Mouse (Mus musculus): ENCODE results near the gene Pfdn4. TPM values are rescaled to one million over a fixed set of nuclear protein-coding genes. Genes with fewer than 3 reads are reported as not detected.
A peak's percentile ranks its signal among the peaks of the same experiment; 100 is the strongest.

Pfdn4 gene
- total RNA-seq, 4 experiments from 2014 or later, result 23.8 to 34.6 (median 28.4) TPM

DNA sequence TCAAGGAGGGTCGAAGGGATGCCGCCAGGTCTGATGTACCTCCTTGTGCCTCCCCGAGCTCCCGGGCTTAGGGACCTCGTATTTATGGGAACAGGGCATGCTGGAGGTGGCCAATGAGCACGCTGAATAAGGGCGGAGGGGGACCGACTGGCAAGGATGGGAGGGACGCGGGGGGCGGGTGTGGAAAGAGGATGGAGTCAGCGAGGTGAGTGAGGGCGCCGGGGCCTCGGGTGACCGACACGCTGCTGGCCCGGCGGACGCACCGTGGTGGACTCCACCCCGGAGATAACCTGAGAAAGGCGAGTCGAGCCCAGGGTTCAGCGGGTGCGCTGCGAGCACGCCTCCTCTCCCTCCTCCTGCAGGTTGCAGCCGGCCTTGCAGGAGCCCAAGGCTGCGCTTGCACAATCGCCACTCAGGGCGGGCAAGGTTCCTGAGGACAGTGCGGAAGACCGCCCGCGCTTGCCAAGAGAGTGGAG, 901 bp downstream of the Pfdn4 start, which contains the start of gene Cyp24a1:
Gene Cyp24a1, minus strand, starts transcription at position 55 of the 476 bp plus-strand sequence.
- DNase-seq (ENCODE audit: low spot score in 2 of 2), result no peak

DNA sequence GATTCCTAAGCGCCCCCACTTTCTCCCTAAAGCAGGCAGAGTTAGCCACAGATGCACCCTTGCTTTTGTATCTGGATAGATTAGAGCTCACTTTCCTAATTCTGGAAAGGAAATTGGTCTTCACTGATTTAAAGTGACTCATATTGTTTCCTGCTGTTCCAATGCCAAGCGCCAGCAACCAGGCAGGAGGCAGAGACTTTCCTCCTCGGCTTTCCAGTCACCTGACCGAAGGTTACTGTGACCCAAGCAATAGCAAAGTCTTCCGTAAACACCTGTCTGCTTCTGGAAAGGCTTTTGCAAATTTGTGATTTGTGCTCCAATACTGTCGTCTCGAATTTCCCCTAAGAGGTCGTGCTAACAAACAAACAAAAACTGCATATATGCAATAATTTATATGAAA, 1.8 kb downstream of the Pfdn4 start:
- DNase-seq (ENCODE audit: low spot score in 2 of 2), result no peak

DNA sequence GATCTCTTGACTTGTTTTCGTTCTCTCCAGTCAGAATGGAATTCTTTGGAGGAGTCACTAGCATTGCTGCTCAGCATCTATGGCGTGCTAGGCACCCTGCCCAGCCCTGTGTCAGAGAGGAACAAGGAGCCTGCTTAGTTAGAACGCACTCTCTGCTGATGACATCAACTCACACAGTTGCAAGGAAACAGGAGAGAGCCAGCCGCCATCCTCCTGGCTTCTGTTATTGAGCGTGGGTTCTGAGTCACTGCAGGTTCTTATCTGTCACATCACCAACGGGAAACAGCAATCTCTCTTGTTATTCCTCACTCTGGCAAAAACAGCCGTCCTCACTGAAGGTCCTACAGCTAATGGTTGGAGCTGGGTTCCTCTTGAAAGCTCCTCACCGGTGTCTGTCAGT, 7.1 kb downstream of the Pfdn4 start:
- DNase-seq (ENCODE audit: low spot score in 2 of 2), result no peak

DNA sequence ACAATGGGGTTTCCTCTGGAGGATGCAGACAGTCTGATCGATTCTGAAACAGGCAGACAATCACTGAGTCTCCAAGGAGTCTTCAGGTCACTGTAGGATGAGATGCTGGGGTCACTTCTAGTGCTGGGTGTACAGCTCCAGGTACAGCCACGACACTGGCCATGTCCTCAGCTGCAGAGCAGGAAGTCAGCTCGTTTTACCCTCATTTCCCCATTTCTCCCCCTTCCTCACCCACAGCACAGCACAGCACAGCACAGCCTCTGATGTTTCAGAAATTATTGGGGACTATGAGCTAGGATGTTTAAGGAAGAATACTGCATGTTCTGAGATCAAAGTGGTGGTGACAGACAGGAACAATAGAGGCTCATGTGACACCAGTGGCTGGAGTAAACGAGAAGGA, 7.8 kb downstream of the Pfdn4 start:
- no peak for DNase-seq (ENCODE audit: low spot score in 2 of 2)

DNA sequence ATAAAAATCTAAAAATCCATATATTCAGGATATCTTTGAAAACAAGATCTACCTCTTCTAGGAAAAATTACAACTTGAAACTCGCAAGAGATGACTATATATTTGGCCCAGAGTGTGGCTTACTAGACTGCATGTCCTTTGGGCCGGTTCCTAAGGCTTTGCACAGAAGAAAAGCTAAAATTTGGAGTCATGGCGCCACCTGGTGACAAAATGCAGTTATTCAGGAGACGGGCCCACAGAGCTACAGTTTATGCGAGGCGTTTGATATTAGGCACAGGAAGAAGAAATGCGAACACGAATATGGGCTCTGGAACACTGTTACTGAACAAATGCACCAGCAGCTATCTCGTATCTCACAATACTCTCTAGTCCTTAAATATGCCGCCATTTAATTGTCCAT, 11.5 kb downstream of the Pfdn4 start:
- DNase-seq (ENCODE audit: low spot score in 2 of 2), result peak; percentile 69 to 92

DNA sequence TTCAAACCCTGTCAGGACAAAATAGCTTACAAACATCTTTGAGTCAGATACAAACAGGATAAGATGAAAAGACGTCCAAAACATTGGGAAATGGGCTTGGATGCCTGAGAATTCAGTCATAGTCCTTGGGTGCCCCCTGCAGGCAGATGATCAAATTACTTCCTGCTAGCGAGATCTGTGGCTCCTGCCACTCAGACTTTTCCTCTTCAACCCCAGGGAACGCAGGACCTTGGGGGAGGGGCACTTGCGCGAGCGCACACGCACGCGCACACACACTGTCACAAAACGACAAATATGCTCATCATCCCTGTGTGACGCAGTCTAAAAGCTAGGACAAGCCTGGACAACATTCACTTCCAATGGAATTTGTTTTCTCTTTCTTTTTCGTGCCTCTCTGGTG, 12.6 kb downstream of the Pfdn4 start:
- peak; percentile 89 to 97 for DNase-seq (ENCODE audit: low spot score in 2 of 2)

DNA sequence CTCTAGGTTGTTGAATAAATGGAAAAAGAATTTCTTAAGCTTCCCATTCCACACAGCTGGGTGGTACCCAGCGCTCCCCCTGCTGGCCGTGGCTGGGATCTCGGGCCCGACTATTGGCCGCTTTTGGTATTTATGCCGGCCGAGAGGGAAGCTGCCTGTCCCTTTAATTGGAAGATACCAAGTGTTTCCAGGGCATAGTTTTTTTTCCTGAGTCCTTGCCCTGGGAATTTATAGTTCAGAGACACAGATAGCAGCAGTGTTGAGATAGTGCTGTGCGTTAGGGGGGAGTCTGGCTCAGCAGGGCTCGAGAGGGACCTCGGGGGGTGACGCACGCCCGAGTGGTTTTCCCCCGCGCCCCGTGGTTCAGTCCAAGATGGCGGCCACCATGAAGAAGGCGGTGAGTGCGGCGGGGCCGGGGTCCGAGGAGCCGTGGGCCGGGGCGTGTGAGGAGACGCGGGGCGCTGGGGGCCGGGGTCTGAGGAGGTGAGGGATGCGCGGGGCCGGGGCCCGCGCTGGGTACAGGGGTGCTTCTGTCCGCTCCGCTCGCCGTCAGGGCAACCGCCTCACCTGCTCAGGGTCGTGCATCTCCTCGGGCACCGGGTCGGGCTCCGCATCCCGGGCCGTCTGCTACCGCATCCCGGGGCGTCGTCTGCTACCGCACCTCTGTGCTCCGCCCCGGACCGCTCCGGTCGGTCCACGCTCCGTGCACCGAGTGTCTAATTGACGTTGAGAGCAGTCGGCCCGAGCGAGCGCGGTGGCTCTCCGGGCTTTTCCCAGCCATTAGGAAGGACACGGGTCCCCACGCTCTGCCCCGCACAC, 15.1 kb downstream of the Pfdn4 start:
- DNase-seq (ENCODE audit: low spot score in 2 of 2), result peak; percentile 80 to 95

DNA sequence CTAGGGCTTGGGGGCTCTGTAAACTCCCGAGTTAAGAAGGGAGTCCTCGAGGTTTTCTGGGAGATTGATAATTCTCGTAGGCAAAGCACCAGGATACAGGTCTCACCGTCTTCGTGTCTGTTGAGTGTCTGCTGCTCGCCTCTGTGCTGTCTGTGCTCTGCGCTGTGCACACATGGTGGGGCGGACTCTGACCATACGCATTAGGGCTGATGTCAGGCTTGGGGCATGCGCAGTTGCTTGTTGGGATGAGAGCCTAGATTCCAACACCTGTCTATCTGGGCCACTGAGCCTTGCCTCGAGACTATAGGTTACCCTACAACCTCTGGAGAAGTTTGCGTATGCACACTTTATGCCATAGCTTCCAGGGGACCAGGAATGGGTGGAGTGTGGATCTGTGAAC, 17.5 kb downstream of the Pfdn4 start:
- DNase-seq (ENCODE audit: low spot score in 2 of 2), result no peak

DNA sequence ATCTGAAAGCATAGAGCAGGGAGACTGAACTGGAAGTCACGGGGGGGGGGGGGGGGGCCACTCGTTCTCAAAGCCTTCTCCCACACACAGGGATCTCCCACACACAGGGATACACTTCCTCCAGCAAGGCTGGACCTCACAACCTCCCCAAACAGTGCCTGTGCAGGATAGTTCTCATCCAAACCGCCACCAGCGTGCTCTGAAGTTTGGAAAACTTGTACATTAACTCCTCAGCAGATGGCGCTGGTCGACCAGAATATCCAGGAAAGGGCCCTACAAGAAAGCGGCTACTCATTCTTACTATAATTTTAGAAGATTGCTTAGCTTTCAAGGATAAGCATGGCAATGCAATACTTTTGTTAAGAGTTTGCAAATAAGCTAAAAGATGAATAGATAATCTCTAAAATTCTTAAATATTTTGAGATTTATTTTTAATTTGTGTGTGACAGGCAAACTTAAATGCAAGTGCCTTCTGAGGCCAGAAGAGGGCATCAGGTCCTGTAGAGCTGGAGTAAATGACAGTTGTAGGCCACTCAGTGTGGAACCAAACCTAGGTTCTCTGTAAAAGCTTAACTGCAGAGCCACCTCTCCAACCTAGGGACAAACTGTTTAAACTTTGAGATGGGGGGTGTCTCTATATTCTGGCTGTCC, 24.2 kb downstream of the Pfdn4 start:
- DNase-seq (ENCODE audit: low spot score in 2 of 2), result peak in 1 of 2 experiments; percentile 40

DNA sequence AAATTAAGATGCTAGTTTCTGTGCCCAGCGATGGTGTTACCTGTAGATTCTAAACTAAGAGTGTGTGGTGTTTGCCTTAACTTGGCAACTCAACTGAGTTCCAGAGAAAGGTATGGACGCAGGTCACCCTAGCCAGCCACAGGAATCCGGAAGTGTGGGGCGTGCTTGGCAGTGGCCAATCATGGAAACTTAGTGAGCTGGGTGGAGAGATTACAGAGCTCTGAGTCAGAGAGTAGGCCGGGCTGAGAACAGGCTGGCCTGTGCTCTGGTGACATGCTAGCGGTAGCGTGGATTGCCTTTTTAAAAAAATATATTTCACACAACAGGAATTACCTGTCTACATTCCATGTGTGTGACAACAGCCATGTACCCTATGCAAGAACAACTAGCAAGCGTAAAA, 30.3 kb downstream of the Pfdn4 start:
- no peak for DNase-seq (ENCODE audit: low spot score in 2 of 2)

DNA sequence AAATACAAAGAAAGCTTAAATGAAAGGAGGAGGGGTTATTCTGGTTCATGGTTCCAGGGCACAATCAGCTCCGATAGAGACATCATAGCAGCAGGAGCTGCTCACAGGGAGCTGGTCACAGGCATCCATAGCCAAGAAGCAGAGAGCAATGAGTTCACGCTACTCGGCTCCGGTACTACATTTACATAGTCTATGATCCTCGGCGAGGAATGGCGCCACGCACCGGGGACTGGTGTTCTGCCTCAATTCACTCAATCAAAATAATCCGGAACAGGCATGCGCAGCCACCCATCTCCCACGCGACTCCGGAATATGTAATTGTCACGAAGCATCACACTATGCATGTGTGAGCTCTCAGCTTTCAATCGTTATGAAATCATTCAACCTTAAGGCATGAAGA, 31.8 kb downstream of the Pfdn4 start:
- DNase-seq (ENCODE audit: low spot score in 2 of 2), result no peak

DNA sequence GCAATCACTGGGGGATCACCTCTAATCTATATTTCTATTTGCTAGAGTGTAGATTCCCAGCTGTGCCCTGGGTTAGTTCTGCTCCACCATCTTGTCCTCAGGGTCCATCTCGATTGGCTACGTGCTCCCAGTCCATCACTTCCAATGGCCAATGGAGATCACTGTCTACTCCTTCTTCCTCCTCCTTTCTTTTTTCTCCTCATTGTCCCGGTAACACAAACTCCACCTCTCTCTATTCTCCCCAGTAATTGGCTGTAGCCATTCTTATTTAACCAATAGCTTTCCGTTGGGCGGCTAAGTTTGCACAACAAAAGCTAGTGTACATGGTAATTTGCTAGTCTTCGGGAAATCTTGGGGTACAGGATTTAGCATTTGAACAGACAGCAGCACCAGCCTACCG, 33.5 kb downstream of the Pfdn4 start:
- no peak for DNase-seq (ENCODE audit: low spot score in 2 of 2)

DNA sequence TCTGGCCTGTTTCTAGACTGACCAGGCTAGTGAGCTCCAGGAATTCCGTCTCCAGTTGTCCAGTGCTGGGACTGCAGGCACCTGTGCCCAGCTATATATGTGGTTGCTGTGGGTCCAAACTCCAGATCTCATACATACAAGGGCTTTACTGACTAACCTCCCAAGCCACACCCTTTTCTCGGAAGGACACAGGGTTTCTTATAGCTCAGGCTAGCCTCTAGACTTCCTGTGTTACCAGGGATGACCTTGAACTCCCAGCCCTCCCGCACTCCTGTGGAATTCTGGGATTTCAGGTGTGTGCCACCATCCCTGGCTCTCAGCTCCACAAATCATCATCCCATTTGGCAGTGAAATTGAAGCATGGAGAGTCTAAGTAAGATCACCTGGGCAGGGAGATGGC, 34.0 kb downstream of the Pfdn4 start:
- no peak for DNase-seq (ENCODE audit: low spot score in 2 of 2)

DNA sequence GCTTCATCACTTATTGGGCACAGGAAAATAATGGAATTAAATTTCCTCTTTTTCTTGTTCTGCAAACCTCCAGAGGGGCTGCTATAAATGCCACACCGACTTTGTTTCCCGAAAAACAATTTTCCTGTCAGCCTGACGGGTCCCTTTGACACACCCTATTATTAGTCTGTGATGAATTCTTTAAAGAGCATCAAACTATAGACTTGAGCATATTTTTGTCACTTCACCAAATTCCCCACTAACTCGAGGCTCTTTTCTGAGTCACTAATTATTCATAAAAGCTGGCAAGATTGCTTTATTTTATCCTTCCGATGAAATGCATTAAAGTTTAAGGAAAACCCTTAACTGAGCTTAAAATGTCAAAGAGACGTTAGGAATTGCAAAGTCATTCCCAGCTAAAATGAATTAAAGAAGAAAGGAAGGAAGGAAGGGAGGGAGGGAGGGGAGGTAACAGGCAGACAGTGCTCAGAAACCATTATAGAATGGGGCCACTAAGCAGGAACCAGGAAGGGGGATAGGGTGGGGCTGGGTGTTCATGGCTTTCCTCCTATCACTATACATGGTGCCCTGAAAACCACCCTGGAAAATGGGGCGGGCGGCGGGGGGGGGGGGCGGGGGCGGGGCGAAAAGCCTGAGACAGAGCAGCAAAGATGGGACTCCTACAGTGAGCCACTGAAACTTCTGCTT, 38.0 kb downstream of the Pfdn4 start:
- no peak for DNase-seq (ENCODE audit: low spot score in 2 of 2)

DNA sequence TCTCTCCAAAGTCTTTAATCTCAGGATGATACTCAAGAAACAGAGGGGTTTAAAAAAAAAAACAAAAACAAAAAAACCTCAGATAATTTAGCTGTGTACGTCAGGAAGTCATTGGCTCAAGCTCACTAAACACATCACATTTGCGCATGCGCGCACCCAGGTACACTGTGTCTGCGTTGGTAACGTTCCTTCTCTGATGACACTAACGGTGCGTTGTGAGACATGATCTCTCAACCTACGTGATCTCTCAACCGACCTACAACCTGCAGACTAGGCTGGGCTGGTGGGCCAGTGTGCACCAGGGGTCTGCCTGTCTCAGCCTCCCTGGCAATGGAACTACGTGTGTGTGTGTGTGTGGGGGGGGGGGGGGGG, 38.6 kb downstream of the Pfdn4 start:
- DNase-seq (ENCODE audit: low spot score in 2 of 2), result no peak

DNA sequence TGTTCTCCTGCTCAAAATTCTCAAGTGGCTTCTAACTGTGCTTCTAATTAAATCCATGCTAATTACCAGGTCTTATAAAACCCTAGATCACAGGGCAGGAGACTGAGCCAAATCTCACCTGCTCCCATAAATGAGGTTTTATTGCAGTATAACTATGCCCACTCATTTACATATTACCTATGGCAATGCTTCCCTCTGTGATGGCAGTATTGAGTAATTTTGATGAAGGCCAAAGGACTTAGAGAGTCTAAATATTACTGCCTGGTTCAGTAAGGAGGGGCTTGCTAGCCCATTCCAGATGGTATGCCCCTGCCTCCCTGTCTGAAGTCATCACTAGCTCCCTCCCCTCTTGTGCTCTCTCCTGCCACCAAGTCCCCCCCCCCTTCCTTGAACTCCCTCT, 39.6 kb downstream of the Pfdn4 start:
- no peak for DNase-seq (ENCODE audit: low spot score in 2 of 2)

DNA sequence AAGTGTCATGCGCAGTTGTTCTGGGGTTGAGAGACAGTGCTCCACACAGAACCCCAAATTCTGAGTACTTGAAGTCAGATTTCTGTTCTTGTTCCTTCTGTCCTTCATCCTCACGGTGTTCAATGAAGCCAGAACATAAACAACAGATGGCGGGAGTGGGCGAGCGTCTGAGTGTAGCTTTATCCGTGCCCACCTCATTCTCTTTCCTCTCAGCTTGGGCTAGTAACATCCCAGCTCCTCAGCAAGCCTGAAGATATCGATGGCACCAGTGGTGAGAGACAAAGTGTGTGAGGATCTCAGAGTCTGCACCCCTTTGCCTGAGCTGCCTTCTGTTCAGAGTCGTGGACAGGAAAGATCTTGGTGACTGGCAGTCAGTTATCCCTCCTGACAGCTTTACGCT, 43.0 kb downstream of the Pfdn4 start:
- DNase-seq (ENCODE audit: low spot score in 2 of 2), result peak; percentile 33 to 43

DNA sequence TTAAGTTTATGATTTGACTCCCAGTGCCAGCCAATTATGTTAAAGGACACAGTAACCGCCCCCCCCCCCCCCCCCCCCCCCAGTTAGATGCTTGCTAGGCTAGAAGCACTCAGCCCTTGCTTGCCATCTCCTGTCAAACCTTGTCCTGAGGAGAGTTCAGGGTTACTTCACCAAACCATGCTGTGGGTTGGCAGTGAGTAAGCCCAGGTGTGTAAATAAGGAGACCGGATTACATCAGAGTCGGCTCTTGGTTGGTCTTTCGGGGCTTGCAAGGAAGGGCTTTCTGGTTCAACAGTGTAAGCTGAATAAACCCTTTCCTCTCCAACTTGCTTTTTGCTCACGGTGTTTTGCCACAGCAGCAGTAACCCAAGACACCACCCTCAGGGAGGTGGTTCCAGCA, 47.4 kb downstream of the Pfdn4 start:
- DNase-seq (ENCODE audit: low spot score in 2 of 2), result no peak

DNA sequence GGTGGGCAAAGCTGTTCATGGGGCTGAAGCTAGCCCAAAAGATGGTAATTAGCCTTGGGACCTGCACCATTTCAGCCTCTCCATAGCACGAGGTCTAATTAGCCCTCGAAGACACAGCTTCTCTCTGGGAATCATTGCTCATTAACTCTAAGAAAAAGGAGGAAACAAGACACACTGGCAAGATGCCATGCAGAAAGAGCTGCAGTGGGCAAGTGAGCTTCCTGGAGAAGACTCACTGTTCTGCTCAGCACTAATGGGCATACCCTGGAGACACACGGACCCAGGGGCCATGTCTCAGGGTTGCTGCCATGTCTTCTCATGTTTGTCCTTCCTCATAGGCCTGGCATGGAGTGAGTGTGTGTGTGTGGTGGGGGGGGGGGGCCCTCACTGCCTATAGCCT, 47.9 kb downstream of the Pfdn4 start:
- no peak for DNase-seq (ENCODE audit: low spot score in 2 of 2)

DNA sequence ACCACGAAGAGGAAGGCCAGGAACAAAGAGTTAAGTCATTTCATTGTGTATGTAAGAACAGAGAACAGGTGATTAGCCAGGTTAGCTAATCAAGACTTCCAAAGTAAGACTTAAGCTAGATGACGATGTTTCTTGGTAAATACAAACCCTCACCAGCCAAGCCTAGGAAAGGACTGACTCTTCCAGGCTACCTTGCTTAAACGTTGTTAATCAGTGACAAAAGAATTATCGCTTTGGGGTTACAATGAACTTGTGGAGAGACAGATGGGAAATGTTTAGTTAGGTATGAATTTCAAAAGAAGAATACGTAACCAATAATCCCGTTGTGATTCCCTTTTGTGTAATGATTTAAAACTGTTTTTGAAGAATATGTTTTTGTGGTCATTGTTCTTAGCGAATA, 48.7 kb downstream of the Pfdn4 start:
- no peak for DNase-seq (ENCODE audit: low spot score in 2 of 2)

DNA sequence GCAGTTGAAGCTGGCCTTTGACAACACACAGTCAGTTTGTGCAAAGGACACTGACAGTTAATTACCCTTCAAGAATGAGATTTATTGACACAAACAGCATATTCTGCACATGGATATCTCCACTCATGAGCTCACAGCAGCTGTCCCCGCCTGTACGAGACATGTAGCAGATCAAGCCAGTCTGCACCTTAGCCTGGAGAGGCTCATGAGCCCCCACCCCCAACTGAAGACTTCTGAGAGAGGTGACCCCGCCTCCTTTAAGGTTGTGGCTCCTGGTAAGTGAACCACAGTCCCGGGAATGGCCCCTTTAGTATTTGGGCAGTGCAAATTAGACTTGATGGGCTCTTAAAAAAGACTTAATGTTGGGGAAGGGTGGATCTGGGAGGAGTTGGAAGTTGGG, 49.5 kb downstream of the Pfdn4 start:
- no peak for DNase-seq (ENCODE audit: low spot score in 2 of 2)

DNA sequence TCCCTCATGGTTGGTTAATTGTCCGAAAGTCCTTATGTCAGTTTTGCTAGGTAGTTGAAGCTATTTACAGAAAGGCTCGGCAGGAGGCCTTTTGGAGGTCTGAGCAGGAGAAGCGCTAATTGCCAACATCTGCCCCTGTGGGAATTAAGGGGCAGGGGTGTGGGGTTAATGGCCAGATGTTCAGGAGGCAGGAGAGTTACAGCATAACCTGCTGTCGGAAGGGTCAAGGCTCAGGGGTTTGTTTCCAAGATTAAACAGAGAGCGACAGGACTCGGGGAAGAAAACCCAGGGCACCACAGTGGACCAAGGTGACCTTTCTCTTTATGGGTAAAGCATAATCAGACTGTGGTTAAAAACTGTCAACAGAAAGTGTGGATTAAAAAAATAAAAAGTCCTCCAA, 51.3 kb downstream of the Pfdn4 start:
- DNase-seq (ENCODE audit: low spot score in 2 of 2), result no peak

Data from layer of hippocampus, adult 8-10 months (tissue).